Mouse (Mus musculus) hindbrain, embryonic 12.5 days (tissue): Measurements from ENCODE around the gene Foxa3. TPM values are rescaled to one million over a fixed set of nuclear protein-coding genes. Genes with fewer than 3 reads are reported as not detected.

Experiments
- polyA plus RNA-seq: library from polyadenylated mRNA; unstranded; fragments of >200 nt; fragmentation: Nextera tagmentation; extraction: Ambion mirVana; gene quantifications from 2 replicates; pipeline ENCODE4 v1.2.1, GENCODE M21; 2016

Foxa3 gene
- polyA plus RNA-seq, 1 experiment from 2014 or later: 0.10 TPM

Other genes starting within 250 kb of the Foxa3 start
- not detected in 2 replicates for gene Psg19, start 225.0 kb downstream of the Foxa3 start, polyA plus RNA-seq
- gene Psg17, start 201.9 kb downstream of the Foxa3 start, polyA plus RNA-seq: not detected in 2 replicates
- gene Mill2, start 183.6 kb downstream of the Foxa3 start, polyA plus RNA-seq: 0.27 and 0.45 TPM in 2 replicates
- gene Pglyrp1, start 152.2 kb downstream of the Foxa3 start, polyA plus RNA-seq: 2.9 and 3.8 TPM in 2 replicates
- gene Ccdc61, start 113.1 kb downstream of the Foxa3 start, polyA plus RNA-seq: 28.8 and 31.9 TPM in 2 replicates
- gene Nova2, start 97.7 kb downstream of the Foxa3 start, polyA plus RNA-seq: 11.2 and 12.5 TPM in 2 replicates
- 0.29 and 0.37 TPM in 2 replicates for gene Nanos2, start 36.1 kb downstream of the Foxa3 start, polyA plus RNA-seq
- 6.8 and 6.9 TPM in 2 replicates for gene Mypop, start 32.3 kb downstream of the Foxa3 start, polyA plus RNA-seq
- gene Irf2bp1, start 19.5 kb downstream of the Foxa3 start, polyA plus RNA-seq: 44.0 and 47.4 TPM in 2 replicates
- 47.0 and 50.8 TPM in 2 replicates for gene Sympk, start 839 bp upstream of the Foxa3 start, polyA plus RNA-seq
- gene Rsph6a, start 31.2 kb upstream of the Foxa3 start, polyA plus RNA-seq: not detected in 2 replicates
- 20.1 and 23.6 TPM in 2 replicates for gene Dmwd, start 52.7 kb upstream of the Foxa3 start, polyA plus RNA-seq
- gene Dmpk, start 60.3 kb upstream of the Foxa3 start, polyA plus RNA-seq: 13.4 and 14.6 TPM in 2 replicates
- 9.1 and 9.7 TPM in 2 replicates for gene Six5, start 71.1 kb upstream of the Foxa3 start, polyA plus RNA-seq
- 1.8 TPM in 2 replicates for gene Gm4969, start 94.8 kb upstream of the Foxa3 start, polyA plus RNA-seq
- gene Fbxo46, start 96.3 kb upstream of the Foxa3 start, polyA plus RNA-seq: 20.9 TPM in 2 replicates
- gene Qpctl, start 125.8 kb upstream of the Foxa3 start, polyA plus RNA-seq: 21.2 and 22.8 TPM in 2 replicates
- gene Snrpd2, start 126.2 kb upstream of the Foxa3 start, polyA plus RNA-seq: 118 and 122 TPM in 2 replicates
- gene Gipr, start 142.6 kb upstream of the Foxa3 start, polyA plus RNA-seq: 1.4 and 2.0 TPM in 2 replicates
- gene Eml2, start 152.9 kb upstream of the Foxa3 start, polyA plus RNA-seq: 6.1 and 7.2 TPM in 2 replicates
- 2.2 and 2.4 TPM in 2 replicates for gene Gpr4, start 189.0 kb upstream of the Foxa3 start, polyA plus RNA-seq
- 41.1 and 41.7 TPM in 2 replicates for gene Opa3, start 204.8 kb upstream of the Foxa3 start, polyA plus RNA-seq
- 52.7 and 60.3 TPM in 2 replicates for gene Vasp, start 248.3 kb upstream of the Foxa3 start, polyA plus RNA-seq